Comparison of ENCODE assay signal across 19 mouse cellular contexts in the genomic region with DNA sequence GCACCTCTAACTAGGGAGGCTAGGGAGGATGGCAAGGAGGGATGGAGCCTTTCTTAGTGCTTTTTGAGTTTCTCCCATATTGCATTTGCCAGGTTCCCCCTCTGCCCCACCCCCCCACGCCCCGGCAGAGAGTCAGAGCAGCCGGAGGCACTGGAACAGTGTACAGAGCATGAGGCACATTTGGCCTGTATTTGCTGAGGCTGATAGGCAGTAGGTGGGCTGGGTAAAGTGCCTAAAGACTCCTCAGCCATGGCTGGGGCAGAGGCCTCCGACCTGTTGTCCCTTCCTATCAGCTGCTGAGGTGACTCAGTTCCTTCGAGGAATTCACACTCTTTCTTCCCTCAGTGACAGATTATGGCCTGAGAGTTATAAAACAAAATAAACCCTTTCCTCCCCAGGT. TPM values are rescaled to one million over a fixed set of nuclear protein-coding genes. Genes with fewer than 3 reads are reported as not detected.
A peak's percentile ranks its signal among the peaks of the same experiment; 100 is the strongest.
DNase-seq lines count a peak whose midpoint lies in the region; ATAC-seq and TF ChIP-seq lines count a peak whose summit lies in the region.
"Had no signal": no experiment of that assay in that cellular context is flagged by ENCODE, and none has a peak within 500 bp of the region (broad histone marks: within the 10 kb centered on the region; RNA-seq: fewer than 3 reads in every experiment).

No protein-coding gene starts in this region.

- no peaks in the 10 kb centered on the region for H3K9me3 ChIP-seq in intestine, embryonic 14.5 days (ENCODE audit: control insufficient read depth, low read length)
- no peaks in the 10 kb centered on the region for H3K9me3 ChIP-seq in intestine, postnatal 0 days (ENCODE audit: control insufficient read depth)
- no peaks in the 10 kb centered on the region for H3K9me3 ChIP-seq in stomach, embryonic 14.5 days (ENCODE audit: control insufficient read depth, low read depth, low read length)
- no peaks in the 10 kb centered on the region for H3K9me3 ChIP-seq in stomach, embryonic 15.5 days
- H3K9me3 ChIP-seq in stomach, postnatal 0 days (ENCODE audit: control insufficient read depth, low read length): no peaks in the 10 kb centered on the region
- H3K9me3 ChIP-seq: embryonic facial prominence, embryonic 10.5 days; embryonic facial prominence, embryonic 12.5 days; forebrain, embryonic 13.5 days; forebrain, embryonic 15.5 days had no signal

- no peak for TF ChIP-seq CTCF in intestine, postnatal 0 days (IDR thresholded peaks at IDR 0.05; ENCODE audit: low read depth)
- TF ChIP-seq CTCF in stomach, postnatal 0 days (IDR thresholded peaks at IDR 0.05; ENCODE audit: low read depth): no peak

- ATAC-seq in intestine, embryonic 14.5 days (replicated peaks; ENCODE audit: low FRiP score, low TSS enrichment, low read depth): 0 out of 2 replicates have a peak, but pooled peaks have one; percentile 40
- ATAC-seq in intestine, postnatal 0 days: no peak
- ATAC-seq in stomach, embryonic 14.5 days (ENCODE audit: insufficient number of reproducible peaks, insufficient read depth, low FRiP score, low read depth): 0 out of 2 replicates have a peak, but pooled peaks have one; percentile 67
- peak; percentile 79 for ATAC-seq in stomach, embryonic 15.5 days (ENCODE audit: insufficient read depth, low FRiP score, low read depth)
- ATAC-seq in stomach, postnatal 0 days (ENCODE audit: low FRiP score, low TSS enrichment): peak; percentile 73; the same call in 1 of the 2 replicates
- no peak for ATAC-seq in cerebellum, adult (ENCODE audit: insufficient number of reproducible peaks, low FRiP score, low TSS enrichment)
- ATAC-seq: forebrain, embryonic 13.5 days; forebrain, embryonic 15.5 days had no signal

- H3K9ac ChIP-seq in intestine, embryonic 14.5 days (ENCODE audit: low read length): no peak overlapping the region
- H3K9ac ChIP-seq in intestine, postnatal 0 days (ENCODE audit: low read depth, low read length): no peak overlapping the region
- no peak overlapping the region for H3K9ac ChIP-seq in stomach, embryonic 14.5 days (replicated peaks; ENCODE audit: low read depth, low read length)
- H3K9ac ChIP-seq in stomach, embryonic 15.5 days: no peak overlapping the region
- no peak overlapping the region for H3K9ac ChIP-seq in stomach, postnatal 0 days (ENCODE audit: low read length)
- H3K9ac ChIP-seq: embryonic facial prominence, embryonic 12.5 days; forebrain, embryonic 13.5 days; forebrain, embryonic 15.5 days had no signal

- WGBS in intestine, embryonic 14.5 days: 34% methylated on average over 5 of the region's 5 CpGs
- 24% methylated on average over 5 of the region's 5 CpGs for WGBS in intestine, postnatal 0 days
- WGBS in stomach, embryonic 14.5 days: 35% methylated on average over 5 of the region's 5 CpGs
- WGBS in stomach, embryonic 15.5 days: 37% methylated on average over 5 of the region's 5 CpGs
- 34% methylated on average over 5 of the region's 5 CpGs for WGBS in stomach, postnatal 0 days

- no peak for TF ChIP-seq EP300 in stomach, postnatal 0 days (optimal IDR thresholded peaks at IDR 0.05)

- no peak overlapping the region for H3K4me2 ChIP-seq in intestine, embryonic 14.5 days (ENCODE audit: low read length)
- no peak overlapping the region for H3K4me2 ChIP-seq in intestine, postnatal 0 days (replicated peaks; ENCODE audit: low read depth)
- H3K4me2 ChIP-seq in stomach, embryonic 14.5 days (replicated peaks; ENCODE audit: low read depth, low read length): no peak overlapping the region
- H3K4me2 ChIP-seq in stomach, embryonic 15.5 days: no peak overlapping the region
- no peak overlapping the region for H3K4me2 ChIP-seq in stomach, postnatal 0 days (replicated peaks; ENCODE audit: low read depth)
- H3K4me2 ChIP-seq: embryonic facial prominence, embryonic 12.5 days; forebrain, embryonic 13.5 days; forebrain, embryonic 15.5 days had no signal

- no peak overlapping the region for H3K4me3 ChIP-seq in intestine, embryonic 14.5 days (ENCODE audit: low read depth, low read length)
- no peak overlapping the region for H3K4me3 ChIP-seq in intestine, postnatal 0 days (ENCODE audit: low read depth, low read length)
- no peak overlapping the region for H3K4me3 ChIP-seq in stomach, embryonic 14.5 days (ENCODE audit: low read depth, low read length)
- H3K4me3 ChIP-seq in stomach, embryonic 15.5 days (replicated peaks): no peak overlapping the region
- H3K4me3 ChIP-seq in stomach, postnatal 0 days (ENCODE audit: low read depth, low read length): no peak overlapping the region
- H3K4me3 ChIP-seq: embryonic facial prominence, embryonic 10.5 days; embryonic facial prominence, embryonic 12.5 days; forebrain, embryonic 13.5 days; forebrain, embryonic 15.5 days had no signal

- H3K27me3 ChIP-seq in intestine, embryonic 14.5 days (replicated peaks; ENCODE audit: control insufficient read depth, insufficient read depth, low read length): no peaks in the 10 kb centered on the region
- H3K27me3 ChIP-seq in intestine, postnatal 0 days (replicated peaks; ENCODE audit: control insufficient read depth, insufficient read depth, low read length): no peaks in the 10 kb centered on the region
- no peaks in the 10 kb centered on the region for H3K27me3 ChIP-seq in stomach, embryonic 14.5 days (ENCODE audit: control insufficient read depth, insufficient read depth, low read length)
- H3K27me3 ChIP-seq in stomach, embryonic 15.5 days (replicated peaks): no peaks in the 10 kb centered on the region
- no peaks in the 10 kb centered on the region for H3K27me3 ChIP-seq in stomach, postnatal 0 days (ENCODE audit: control insufficient read depth, insufficient read depth, low read length)
- H3K27me3 ChIP-seq: embryonic facial prominence, embryonic 12.5 days; forebrain, embryonic 13.5 days; forebrain, embryonic 15.5 days had no signal

- no peak overlapping the region for H3K27ac ChIP-seq in intestine, embryonic 14.5 days (ENCODE audit: low read depth)
- H3K27ac ChIP-seq in intestine, postnatal 0 days (ENCODE audit: low read depth, low read length): no peak overlapping the region
- no peak overlapping the region for H3K27ac ChIP-seq in stomach, embryonic 14.5 days (ENCODE audit: low read length)
- H3K27ac ChIP-seq in stomach, embryonic 15.5 days: no peak overlapping the region
- H3K27ac ChIP-seq in stomach, postnatal 0 days (replicated peaks): no peak overlapping the region
- H3K27ac ChIP-seq: embryonic facial prominence, embryonic 10.5 days; embryonic facial prominence, embryonic 12.5 days; forebrain, embryonic 13.5 days; forebrain, embryonic 15.5 days had no signal

- H3K36me3 ChIP-seq in intestine, embryonic 14.5 days (ENCODE audit: control insufficient read depth, insufficient read depth, low read length): no peaks in the 10 kb centered on the region
- H3K36me3 ChIP-seq in intestine, postnatal 0 days (ENCODE audit: control insufficient read depth, insufficient read depth): no peaks in the 10 kb centered on the region
- no peaks in the 10 kb centered on the region for H3K36me3 ChIP-seq in stomach, embryonic 14.5 days (ENCODE audit: control insufficient read depth, insufficient read depth, low read length)
- no peaks in the 10 kb centered on the region for H3K36me3 ChIP-seq in stomach, embryonic 15.5 days
- no peaks in the 10 kb centered on the region for H3K36me3 ChIP-seq in stomach, postnatal 0 days (ENCODE audit: control insufficient read depth, insufficient read depth, low read length)
- H3K36me3 ChIP-seq: embryonic facial prominence, embryonic 10.5 days; embryonic facial prominence, embryonic 12.5 days; forebrain, embryonic 15.5 days had no signal

- no peak for DNase-seq in intestine, embryonic 14.5 days (ENCODE audit: low spot score)
- DNase-seq in stomach, postnatal 0 days (ENCODE audit: low spot score): peak; percentile 29
- no peak for DNase-seq in testis, postnatal 14 days (ENCODE audit: low spot score)
- DNase-seq: adrenal gland, adult 2 months; adrenal gland, postnatal 10 days; adrenal gland, postnatal 25 days; cerebellum, adult 11-12 months; cerebellum, adult 2 months; cerebellum, adult 9-10 months; cerebellum, postnatal 10 days; cerebellum, postnatal 25 days had no signal

- no peaks in the 10 kb centered on the region for H3K4me1 ChIP-seq in intestine, embryonic 14.5 days (replicated peaks; ENCODE audit: control insufficient read depth, insufficient read depth, low read length)
- no peaks in the 10 kb centered on the region for H3K4me1 ChIP-seq in intestine, postnatal 0 days (replicated peaks; ENCODE audit: control insufficient read depth, insufficient read depth, low read length)
- H3K4me1 ChIP-seq in stomach, embryonic 14.5 days (ENCODE audit: control insufficient read depth, insufficient read depth, low read length): no peaks in the 10 kb centered on the region
- no peaks in the 10 kb centered on the region for H3K4me1 ChIP-seq in stomach, embryonic 15.5 days
- no peaks in the 10 kb centered on the region for H3K4me1 ChIP-seq in stomach, postnatal 0 days (replicated peaks; ENCODE audit: control insufficient read depth, insufficient read depth)
- H3K4me1 ChIP-seq: embryonic facial prominence, embryonic 12.5 days; forebrain, embryonic 13.5 days; forebrain, embryonic 15.5 days had no signal

RNA-seq across cellular contexts. Expression of gene Galnt15, which starts 13.3 kb away (rescaled TPM):
- polyA plus RNA-seq in intestine, embryonic 14.5 days (2014; fragmentation: Nextera tagmentation; extraction: Ambion mirVana): 0.04 TPM in 2 replicates
- 0.35 and 0.42 TPM in 2 replicates for polyA plus RNA-seq in intestine, postnatal 0 days (2015; fragmentation: Nextera tagmentation; extraction: Ambion mirVana)
- polyA plus RNA-seq in stomach, embryonic 14.5 days (2014; fragmentation: Nextera tagmentation; extraction: Ambion mirVana): 0.08 and 0.09 TPM in 2 replicates
- polyA plus RNA-seq in stomach, embryonic 15.5 days (2015; fragmentation: Nextera tagmentation; extraction: Ambion mirVana): 0.05 and 0.10 TPM in 2 replicates
- 0.56 and 0.71 TPM in 2 replicates for polyA plus RNA-seq in stomach, postnatal 0 days (2015; fragmentation: Nextera tagmentation; extraction: Ambion mirVana)

RNA-seq across cellular contexts. Expression of gene Oxnad1, which starts 43.1 kb away (rescaled TPM):
- 23.6 and 28.3 TPM in 2 replicates for polyA plus RNA-seq in intestine, embryonic 14.5 days (2014; fragmentation: Nextera tagmentation; extraction: Ambion mirVana)
- polyA plus RNA-seq in intestine, postnatal 0 days (2015; fragmentation: Nextera tagmentation; extraction: Ambion mirVana): 19.3 and 22.4 TPM in 2 replicates
- polyA plus RNA-seq in stomach, embryonic 14.5 days (2014; fragmentation: Nextera tagmentation; extraction: Ambion mirVana): 19.3 and 25.9 TPM in 2 replicates
- polyA plus RNA-seq in stomach, embryonic 15.5 days (2015; fragmentation: Nextera tagmentation; extraction: Ambion mirVana): 30.9 and 31.2 TPM in 2 replicates
- polyA plus RNA-seq in stomach, postnatal 0 days (2015; fragmentation: Nextera tagmentation; extraction: Ambion mirVana): 17.7 and 19.3 TPM in 2 replicates

RNA-seq across cellular contexts. Expression of gene Dph3, which starts 43.4 kb away (rescaled TPM):
- 112 and 114 TPM in 2 replicates for polyA plus RNA-seq in intestine, embryonic 14.5 days (2014; fragmentation: Nextera tagmentation; extraction: Ambion mirVana)
- 103 and 111 TPM in 2 replicates for polyA plus RNA-seq in intestine, postnatal 0 days (2015; fragmentation: Nextera tagmentation; extraction: Ambion mirVana)
- 97.1 and 98.3 TPM in 2 replicates for polyA plus RNA-seq in stomach, embryonic 14.5 days (2014; fragmentation: Nextera tagmentation; extraction: Ambion mirVana)
- 91.0 and 92.2 TPM in 2 replicates for polyA plus RNA-seq in stomach, embryonic 15.5 days (2015; fragmentation: Nextera tagmentation; extraction: Ambion mirVana)
- 91.4 and 93.3 TPM in 2 replicates for polyA plus RNA-seq in stomach, postnatal 0 days (2015; fragmentation: Nextera tagmentation; extraction: Ambion mirVana)

Comparison
In these comparisons a context has a peak if more than half of its experiments do, and no peak if none do; other contexts are left out.
1. ATAC-seq: peak in intestine, embryonic 14.5 days (single experiment), stomach, embryonic 14.5 days (single experiment), stomach, embryonic 15.5 days (single experiment) and stomach, postnatal 0 days (single experiment); none in intestine, postnatal 0 days (single experiment) and cerebellum, adult (single experiment).